8 mouse cellular contexts compared by ENCODE assay signal in the genomic region with DNA sequence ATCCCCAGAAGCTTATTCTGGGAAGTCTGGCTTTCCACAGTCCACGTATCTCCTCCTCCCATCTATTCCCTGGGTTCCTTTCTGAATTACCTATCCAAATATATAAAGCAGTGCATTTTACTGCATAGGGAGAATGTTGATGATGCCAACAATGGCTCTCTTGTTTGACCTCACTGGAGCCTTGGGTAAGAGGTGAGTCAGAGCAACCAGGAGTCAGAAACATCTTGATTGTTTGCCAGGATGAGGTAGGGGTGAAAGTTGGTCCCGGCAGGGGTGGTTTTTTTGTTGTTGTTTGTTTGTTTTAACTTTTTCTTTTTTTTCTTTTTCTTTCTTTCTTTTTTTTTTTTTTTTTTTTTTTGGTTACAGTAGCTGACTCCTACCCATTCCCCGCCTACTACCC. TPM values are rescaled to one million over a fixed set of nuclear protein-coding genes. Genes with fewer than 3 reads are reported as not detected.
DNase-seq lines count a peak whose midpoint lies in the region; TF ChIP-seq lines count a peak whose summit lies in the region.

A gene (plus strand): TSS at position 216 of the 400 bp plus-strand sequence.

- H3K27me3 ChIP-seq in megakaryocyte, embryonic 14.5 days (replicated peaks), result peaks cover 9% of the 10 kb centered on the region

- H3K9me3 ChIP-seq in megakaryocyte, embryonic 14.5 days, result peaks cover 18% of the 10 kb centered on the region

- no peak for DNase-seq in left cerebral cortex, adult 2 months (ENCODE audit: extremely low spot score in 1 of 2, low spot score in 2 of 2)
- DNase-seq in left cerebral cortex, adult 9 months (ENCODE audit: low spot score in 2 of 2), result no peak
- peak; percentile 16 for DNase-seq in adrenal gland, postnatal 14 days
- no peak for DNase-seq in gonadal fat pad, adult 2 months (ENCODE audit: low read depth)
- no peak for DNase-seq in layer of hippocampus, postnatal 10 days (ENCODE audit: low spot score in 2 of 2)
- no peak for DNase-seq in ovary, postnatal 10 days (ENCODE audit: low spot score)
- DNase-seq in cerebellum, adult 8-10 months, result no peak

- intact Hi-C loops in left cerebral cortex, adult 2 months (cut with DNase I), result no loop called here

- H3K4me3 ChIP-seq in left cerebral cortex, adult 2 months, result peak within 1 kb of the TSS; percentile 53
- peak within 1 kb of the TSS; percentile 96 for H3K4me3 ChIP-seq in megakaryocyte, embryonic 14.5 days (replicated peaks)

- H3K27ac ChIP-seq in left cerebral cortex, adult 2 months, result peak within 1 kb of the TSS; percentile 80

- H3K4me1 ChIP-seq in megakaryocyte, embryonic 14.5 days, result peaks cover 17% of the 10 kb centered on the region

- H3K36me3 ChIP-seq in megakaryocyte, embryonic 14.5 days (replicated peaks; ENCODE audit: low read length), result peaks cover 11% of the 10 kb centered on the region

- TF ChIP-seq CTCF in left cerebral cortex, adult 2 months (IDR thresholded peaks at IDR 0.05), result no peak

RNA-seq across cellular contexts. Expression of the gene that starts here (rescaled TPM):
- total RNA-seq in left cerebral cortex, adult 2 months (2021), result 10 to 100 TPM; 36.0 to 37.2 TPM
- total RNA-seq in adrenal gland, postnatal 14 days (2021), result 44.7 and 49.3 TPM in 2 replicates
- 32.6 and 33.7 TPM in 2 replicates for polyA plus RNA-seq in gonadal fat pad, adult 2 months (2012; rRNA removed)
- 10 to 100 TPM; 35.9 to 37.2 TPM for total RNA-seq in layer of hippocampus, postnatal 10 days (2021)
- polyA plus RNA-seq in megakaryocyte, embryonic 14.5 days (2012; ENCODE audit: insufficient read depth, low replicate concordance), result 0.76 and 5.7 TPM in 2 replicates
